Mouse (Mus musculus) hindbrain, postnatal 0 days (tissue): ENCODE data around the gene Gpha2. TPM values are rescaled to one million over a fixed set of nuclear protein-coding genes. Genes with fewer than 3 reads are reported as not detected.

Experiments used
- ATAC-seq: fragments of 200-750 bp; cut with Nextera tagmentation; 2 replicates; pipeline ENCODE4 v1.8.0; 2017; ENCODE audit warnings: mild to moderate bottlenecking, moderate TSS enrichment, moderate library complexity
- DNase-seq: peaks from one replicate; pipeline ENCODE4 v3.0.0-alpha.2; 2015; ENCODE audit warnings: low spot score
- H3K27ac ChIP-seq: fragments of 300-500 bp; sonication (generic); 2 replicates; pipeline ENCODE4 v1.5.1; 2014; ENCODE audit warnings: mild to moderate bottlenecking
- H3K27me3 ChIP-seq: fragments of 300-500 bp; sonication (generic); 2 replicates; pipeline ENCODE4 v1.6.1; 2014; ENCODE audit warnings: low read length, mixed read lengths; ENCODE audit not compliant: insufficient read depth
- H3K36me3 ChIP-seq: fragments of 300-500 bp; sonication (generic); 2 replicates; pipeline ENCODE4 v1.6.1; 2014; ENCODE audit warnings: low read length, mixed read lengths; ENCODE audit not compliant: insufficient read depth
- H3K4me1 ChIP-seq: fragments of 300-500 bp; sonication (generic); 2 replicates; pipeline ENCODE4 v1.6.1; 2014; ENCODE audit warnings: antibody characterized with exemption, low read length, mixed read lengths; ENCODE audit not compliant: insufficient read depth
- H3K4me2 ChIP-seq: fragments of 300-500 bp; sonication (generic); 2 replicates; pipeline ENCODE4 v1.6.1; 2014; ENCODE audit warnings: low read depth, mild to moderate bottlenecking, low read length, moderate library complexity, mixed read lengths
- H3K4me3 ChIP-seq: fragments of 300-500 bp; sonication (generic); 2 replicates; pipeline ENCODE4 v1.5.1; 2014; ENCODE audit warnings: low read length
- H3K9ac ChIP-seq: fragments of 300-500 bp; sonication (generic); replicated peaks from 2 replicates; pipeline ENCODE4 v1.6.1; 2014; ENCODE audit warnings: mild to moderate bottlenecking, low read length, moderate library complexity, mixed read lengths
- H3K9me3 ChIP-seq: fragments of 300-500 bp; sonication (generic); 2 replicates; pipeline ENCODE4 v1.6.1; 2016; ENCODE audit warnings: low read length, mixed read lengths
- CTCF ChIP-seq: IDR thresholded peaks from 2 replicates; pipeline ENCODE4 v1.5.1; 2016; ENCODE audit warnings: antibody characterized with exemption, control low read depth, low read depth
- WGBS: fragments of 180-500 bp; shearing (Covaris S2); extraction: QIAGEN DNeasy Blood & Tissue Kit; methylation state at CpG from one replicate; pipeline ENCODE4 v1.1.7; 2014; 5-methylcytosine and 5-hydroxymethylcytosine counted together
- polyA plus RNA-seq: library from polyadenylated mRNA; unstranded; fragments of >200 nt; fragmentation: Nextera tagmentation; extraction: Ambion mirVana; gene quantifications from 2 replicates; pipeline ENCODE4 v1.2.1, GENCODE M21; 2015
- total RNA-seq: library from RNA; depleted of rRNA; stranded (reverse); fragments of >200 nt; gene quantifications from 2 replicates; pipeline ENCODE4 v1.2.3, GENCODE M21; 2014

The Gpha2 gene
- total and polyA plus RNA-seq, 2 experiments from 2014 or later, result 0.60 TPM; not detected in 1

DNA sequence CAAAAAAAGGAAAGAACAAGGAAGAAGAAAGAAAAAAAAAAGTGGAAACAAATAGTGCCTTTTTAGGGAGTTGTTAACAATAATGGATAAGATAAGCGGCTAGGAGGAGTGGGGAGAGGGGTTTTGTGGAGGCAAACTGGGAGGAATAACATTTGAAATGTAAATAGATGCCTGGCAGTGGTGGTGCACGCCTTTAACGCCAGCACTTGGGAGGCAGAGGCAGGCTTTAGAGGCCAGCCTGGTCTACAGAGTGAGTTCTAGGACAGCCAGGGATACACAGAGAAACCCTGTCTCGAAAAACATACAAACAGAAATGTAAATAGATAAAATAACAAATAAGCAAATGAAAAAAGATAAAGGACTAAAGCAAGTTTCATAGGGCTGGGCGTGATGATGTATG, 14.5 kb downstream of the Gpha2 start:
- Histone ChIP-seq H3K9me3 (no peaks in the 10 kb centered on the region), H3K9ac (no peak overlapping the region), H3K27ac (0 out of 2 replicates have a peak overlapping the region, but pooled peaks have one; percentile 41), H3K4me3 (no peak overlapping the region), H3K4me1 (peaks cover 10% of the 10 kb centered on the region; the same call in 1 of the 2 replicates), H3K4me2 (no peak overlapping the region), H3K27me3 (no peaks in the 10 kb centered on the region), H3K36me3 (peaks cover 16% of the 10 kb centered on the region; the same call in 1 of the 2 replicates)
- ATAC-seq (no peak), DNase-seq (no peak)
- no peak for TF ChIP-seq CTCF
- 35% methylated on average over 5 of the region's 5 CpGs for WGBS

- peak within 1 kb of the TSS; percentile 93 for H3K9ac ChIP-seq
- no peaks in the 10 kb centered on the region for H3K27me3 ChIP-seq
- H3K4me2 ChIP-seq, result peak within 1 kb of the TSS; percentile 79
- peak; percentile 96 for ATAC-seq
- peak within 1 kb of the TSS; percentile 86 for H3K4me3 ChIP-seq
- H3K4me1 ChIP-seq, result peaks cover 8% of the 10 kb centered on the region; the same call in 1 of the 2 replicates
- peak; percentile 100 for DNase-seq
- H3K27ac ChIP-seq, result peak within 1 kb of the TSS; percentile 77
- H3K36me3 ChIP-seq, result peaks cover 22% of the 10 kb centered on the region; the same call in 1 of the 2 replicates
- peak; percentile 19 for TF ChIP-seq CTCF
- under 1% methylated on average over 55 of the region's 55 CpGs for WGBS
- H3K9me3 ChIP-seq, result no peaks in the 10 kb centered on the region
These were observed 15.3 kb downstream of the Gpha2 start, which contains the start of gene Atg2a for GRCm38 (mm10) chr19:6241274-6242107. Atg2a (plus strand) TSS chr19:6241668.

- DNase-seq, result peak; percentile 49
- peaks cover 7% of the 10 kb centered on the region; the same call in 1 of the 2 replicates for H3K4me1 ChIP-seq
- TF ChIP-seq CTCF, result no peak
- peak overlapping the region; percentile 93 for H3K9ac ChIP-seq
- 0 out of 2 replicates have a peak, but pooled peaks have one; percentile 8 for ATAC-seq
- H3K36me3 ChIP-seq, result peaks cover 28% of the 10 kb centered on the region; the same call in 1 of the 2 replicates
- H3K4me2 ChIP-seq, result peak overlapping the region; percentile 79
- H3K27me3 ChIP-seq, result no peaks in the 10 kb centered on the region
- H3K4me3 ChIP-seq, result peak overlapping the region; percentile 86
- no peaks in the 10 kb centered on the region for H3K9me3 ChIP-seq
- peak overlapping the region; percentile 77 for H3K27ac ChIP-seq
- WGBS, result 1% methylated on average over 4 of the region's 4 CpGs
These were observed 16.1 kb downstream of the Gpha2 start for GRCm38 (mm10) chr19:6242281-6242680.

GRCm38 (mm10) chr19:6243226-6243625, 17.0 kb downstream of the Gpha2 start:
- no peak overlapping the region for H3K9ac ChIP-seq
- ATAC-seq, result no peak
- no peak overlapping the region for H3K4me3 ChIP-seq

GRCm38 (mm10) chr19:6245806-6246205, 19.6 kb downstream of the Gpha2 start:
- WGBS, result 51% methylated on average over 1 of the region's 1 CpGs
- TF ChIP-seq CTCF, result no peak

More at GRCm38 (mm10) chr19:6243226-6243625, 17.0 kb downstream of the Gpha2 start:
- Histone ChIP-seq H3K36me3 (peaks cover 37% of the 10 kb centered on the region), H3K4me2 (no peak overlapping the region), H3K27ac (no peak overlapping the region), H3K27me3 (no peaks in the 10 kb centered on the region), H3K4me1 (peaks cover 7% of the 10 kb centered on the region; the same call in 1 of the 2 replicates), H3K9me3 (no peaks in the 10 kb centered on the region)
- WGBS, result 82% methylated on average over 5 of the region's 5 CpGs
- DNase-seq, result no peak
- no peak for TF ChIP-seq CTCF

DNA sequence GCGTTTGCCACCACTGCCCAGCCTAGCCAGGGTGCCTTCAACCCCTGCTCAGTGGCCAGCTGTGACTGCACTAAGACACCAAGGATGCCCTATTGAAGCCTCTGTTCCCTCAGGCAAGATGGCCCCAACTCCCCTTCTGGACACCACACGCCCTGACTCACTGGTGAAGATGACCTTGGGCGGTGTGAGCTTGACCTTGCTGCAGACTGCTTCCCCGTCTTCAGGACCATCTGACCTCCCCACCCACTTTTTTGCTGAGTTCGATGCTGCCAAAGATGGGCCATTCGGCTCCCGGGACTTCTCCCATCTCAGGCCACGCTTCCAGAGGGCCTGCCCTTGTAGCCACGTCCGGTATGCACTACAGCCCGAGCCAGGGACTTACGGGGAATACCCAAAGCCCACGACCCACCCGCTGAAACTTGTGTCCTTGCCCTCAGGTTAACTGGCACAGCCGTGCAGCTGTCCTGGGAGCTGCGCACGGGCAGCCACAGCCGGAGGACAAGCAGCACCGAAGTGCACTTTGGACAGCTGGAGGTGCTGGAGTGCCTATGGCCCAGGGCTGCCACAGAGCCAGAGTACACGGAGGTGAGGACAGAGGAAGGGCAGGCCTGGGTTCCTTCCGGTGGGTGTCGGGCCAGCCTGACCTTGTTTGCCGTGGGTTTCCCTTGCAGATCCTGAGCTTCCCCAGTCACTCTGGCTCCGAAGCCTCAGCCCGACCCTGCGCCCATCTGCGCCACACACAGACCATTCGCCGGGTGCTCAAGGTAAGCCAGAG, 21.5 kb downstream of the Gpha2 start:
- H3K4me2 ChIP-seq, result no peak overlapping the region
- no peak overlapping the region for H3K9ac ChIP-seq
- ATAC-seq, result no peak
- no peaks in the 10 kb centered on the region for H3K9me3 ChIP-seq
- no peak for DNase-seq
- H3K4me1 ChIP-seq, result peaks cover 2% of the 10 kb centered on the region; the same call in 1 of the 2 replicates
- H3K27me3 ChIP-seq, result no peaks in the 10 kb centered on the region
- no peak overlapping the region for H3K27ac ChIP-seq
- H3K36me3 ChIP-seq, result peaks cover 70% of the 10 kb centered on the region
- no peak for TF ChIP-seq CTCF
- no peak overlapping the region for H3K4me3 ChIP-seq
- 94% methylated on average over 29 of the region's 29 CpGs for WGBS

More at GRCm38 (mm10) chr19:6245806-6246205, 19.6 kb downstream of the Gpha2 start:
- Histone ChIP-seq H3K4me2 (no peak overlapping the region), H3K27ac (no peak overlapping the region), H3K9ac (no peak overlapping the region), H3K27me3 (no peaks in the 10 kb centered on the region), H3K4me1 (peaks cover 7% of the 10 kb centered on the region; the same call in 1 of the 2 replicates), H3K36me3 (peaks cover 52% of the 10 kb centered on the region), H3K9me3 (no peaks in the 10 kb centered on the region), H3K4me3 (no peak overlapping the region)
- no peak for DNase-seq
- no peak for ATAC-seq
